Mouse (Mus musculus): ENCODE measurements around the gene Skint8. TPM values are rescaled to one million over a fixed set of nuclear protein-coding genes. Genes with fewer than 3 reads are reported as not detected.
"Not testable (repeated sequence)": the region's sequence is repeated elsewhere in the genome, so short reads cannot be mapped to it uniquely, and the experiment has no call there.

The Skint8 gene
- polyA plus RNA-seq, 1 experiment from 2014 or later = not detected

DNA sequence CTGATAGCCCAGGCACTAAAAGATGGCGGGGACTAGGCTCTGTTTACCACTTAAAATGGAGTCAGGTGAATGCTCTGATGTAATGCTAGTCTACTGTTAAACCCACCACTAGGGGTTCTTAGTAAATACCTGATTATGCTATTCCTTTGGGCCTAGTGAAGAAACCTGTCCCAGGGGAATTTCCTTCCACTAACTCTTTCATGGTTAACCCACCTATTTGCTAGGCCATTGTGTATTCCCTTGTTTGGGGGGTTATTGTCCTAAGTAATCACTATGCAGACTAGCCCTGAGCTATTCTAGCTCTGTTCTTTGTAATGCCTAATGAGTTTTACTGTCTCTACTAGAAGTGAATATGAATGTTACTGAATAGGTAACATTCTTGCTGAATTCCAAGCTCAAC, 44.0 kb downstream of the Skint8 start:
- H3K4me1 ChIP-seq (replicated peaks); H3K27me3 ChIP-seq; ATAC-seq (ENCODE audit: low FRiP score); H3K36me3 ChIP-seq; H3K27ac ChIP-seq; H3K4me2 ChIP-seq; H3K4me3 ChIP-seq; H3K9ac ChIP-seq; H3K9me3 ChIP-seq: not testable (repeated sequence)
- WGBS = 76% methylated on average over 1 of the region's 1 CpGs

- no peaks in the 10 kb centered on the region for H3K9me3 ChIP-seq
- no peak overlapping the region for H3K4me2 ChIP-seq
- H3K27ac ChIP-seq = no peak overlapping the region
- H3K27me3 ChIP-seq = no peaks in the 10 kb centered on the region
- H3K9ac ChIP-seq = no peak overlapping the region
- no peaks in the 10 kb centered on the region for H3K36me3 ChIP-seq
- no peak overlapping the region for H3K4me3 ChIP-seq
- no peak for ATAC-seq (ENCODE audit: low FRiP score)
- no peaks in the 10 kb centered on the region for H3K4me1 ChIP-seq (replicated peaks)
- WGBS = 82% methylated on average over 3 of the region's 3 CpGs
Measured at GRCm38 (mm10) chr4:111963669-111964068, 44.5 kb downstream of the Skint8 start.

GRCm38 (mm10) chr4:111972623-111973022, 53.4 kb downstream of the Skint8 start, which contains the start of gene Skint7:
Skint7 (plus strand) TSS chr4:111972923.
- Histone ChIP-seq H3K36me3 (no peaks in the 10 kb centered on the region), H3K27me3 (no peaks in the 10 kb centered on the region), H3K4me1 (replicated peaks) (no peaks in the 10 kb centered on the region), H3K4me2 (no peak within 1 kb of the TSS), H3K9ac (no peak within 1 kb of the TSS), H3K9me3 (no peaks in the 10 kb centered on the region), H3K4me3 (no peak within 1 kb of the TSS), H3K27ac (no peak within 1 kb of the TSS)
- WGBS = 93% methylated on average over 1 of the region's 1 CpGs
- no peak for ATAC-seq (ENCODE audit: low FRiP score)

Other genes starting within 250 kb of the Skint8 start
- 16.8 and 20.6 TPM in 2 replicates for gene Spata6, start 199.4 kb upstream of the Skint8 start, polyA plus RNA-seq (2015; fragmentation: Nextera tagmentation; extraction: Ambion mirVana)
- gene Slc5a9, start 16.5 kb upstream of the Skint8 start, polyA plus RNA-seq (2015; fragmentation: Nextera tagmentation; extraction: Ambion mirVana) = not detected in 2 replicates
- not detected in 2 replicates for gene Skint7, start 53.5 kb downstream of the Skint8 start, polyA plus RNA-seq (2015; fragmentation: Nextera tagmentation; extraction: Ambion mirVana)
- not detected in 2 replicates for gene Skint1, start 86.9 kb downstream of the Skint8 start, polyA plus RNA-seq (2015; fragmentation: Nextera tagmentation; extraction: Ambion mirVana)
- gene Skint4, start 152.6 kb downstream of the Skint8 start, polyA plus RNA-seq (2015; fragmentation: Nextera tagmentation; extraction: Ambion mirVana) = not detected in 2 replicates